Mouse (Mus musculus) mouse embryonic stem cell (cell line): ENCODE data around the gene Uspl1.

Experiments
- in situ Hi-C, 2 experiments: fragments of 300-500 bp; cut with MboI; formaldehyde crosslinking; loops; 1 replicate in 1 of 2; 3 replicates in 1 of 2; pipeline ENCODE4 v1.14.3; 2019 to 2020; ENCODE audit warnings: low sequenced_read_pairs in 2 of 2, low pct_unique_long_range_greater_than_20kb in 1 of 2, mixed read lengths in 1 of 2; ENCODE audit not compliant: unreplicated experiment in 1 of 2

Gene Uspl1

GRCm38 (mm10) chr5:149242467-149242866, 58.3 kb downstream of the Uspl1 start:
- in situ Hi-C loops, result no loop called here

- in situ Hi-C loops, result no loop called here
These were observed 58.9 kb downstream of the Uspl1 start for GRCm38 (mm10) chr5:149243053-149243452.

DNA sequence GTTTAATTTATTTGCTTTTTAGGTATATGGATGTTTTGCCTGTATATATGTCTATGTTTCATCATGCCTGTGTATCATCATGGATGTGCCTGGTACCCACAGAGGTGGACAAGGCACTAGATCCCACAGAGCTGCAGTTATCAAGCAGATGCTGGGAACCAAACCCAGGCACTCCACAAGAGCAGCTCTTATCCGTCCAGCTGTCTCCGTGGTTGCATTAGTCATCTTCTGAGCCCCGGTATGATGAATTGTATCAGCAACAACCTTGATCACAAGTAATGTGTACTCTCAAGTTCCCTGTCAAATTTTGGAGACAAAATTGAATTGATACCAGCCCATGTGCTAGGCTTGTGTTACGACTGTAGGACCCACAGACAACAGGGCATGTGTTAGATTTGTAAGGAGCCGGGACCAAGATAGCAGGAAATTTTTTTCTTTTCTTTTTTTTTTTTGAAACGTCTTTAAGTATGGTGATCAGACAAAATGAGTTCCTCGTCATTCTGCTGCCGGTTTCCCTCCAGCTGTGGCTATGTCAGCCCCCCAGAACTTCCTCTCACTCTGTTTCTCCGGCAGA, 61.3 kb downstream of the Uspl1 start:
- in situ Hi-C loops, result no loop called here

- in situ Hi-C loops, result no loop called here
These were observed 61.9 kb downstream of the Uspl1 start for GRCm38 (mm10) chr5:149245965-149246470.

- in situ Hi-C loops, result no loop called here
These were observed 63.1 kb downstream of the Uspl1 start for GRCm38 (mm10) chr5:149247047-149247904.

- in situ Hi-C loops, result no loop called here
These were observed 68.2 kb downstream of the Uspl1 start for GRCm38 (mm10) chr5:149252303-149252702.

DNA sequence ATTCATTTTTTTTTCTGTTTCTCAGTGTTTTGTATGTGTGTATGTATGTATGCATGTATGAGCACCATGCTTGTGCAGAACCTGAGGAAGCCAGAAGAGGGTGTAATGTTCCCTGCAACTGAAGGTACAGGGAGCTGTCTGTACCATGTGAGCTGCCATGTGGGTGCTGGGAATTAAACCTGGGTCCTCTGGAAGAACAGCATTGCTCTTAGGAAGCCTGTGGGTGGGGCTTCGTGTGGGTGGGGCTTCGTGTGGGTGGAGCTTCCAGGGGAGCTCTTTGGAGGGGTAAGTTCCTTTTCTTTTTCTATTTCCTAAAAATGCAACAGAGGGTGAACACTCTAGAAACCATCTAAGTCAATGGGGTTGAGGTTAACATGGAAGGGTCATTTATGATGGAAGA, 69.3 kb downstream of the Uspl1 start:
- in situ Hi-C loops, result no loop called here

GRCm38 (mm10) chr5:149255522-149255921, 71.4 kb downstream of the Uspl1 start:
- in situ Hi-C loops, result no loop called here

DNA sequence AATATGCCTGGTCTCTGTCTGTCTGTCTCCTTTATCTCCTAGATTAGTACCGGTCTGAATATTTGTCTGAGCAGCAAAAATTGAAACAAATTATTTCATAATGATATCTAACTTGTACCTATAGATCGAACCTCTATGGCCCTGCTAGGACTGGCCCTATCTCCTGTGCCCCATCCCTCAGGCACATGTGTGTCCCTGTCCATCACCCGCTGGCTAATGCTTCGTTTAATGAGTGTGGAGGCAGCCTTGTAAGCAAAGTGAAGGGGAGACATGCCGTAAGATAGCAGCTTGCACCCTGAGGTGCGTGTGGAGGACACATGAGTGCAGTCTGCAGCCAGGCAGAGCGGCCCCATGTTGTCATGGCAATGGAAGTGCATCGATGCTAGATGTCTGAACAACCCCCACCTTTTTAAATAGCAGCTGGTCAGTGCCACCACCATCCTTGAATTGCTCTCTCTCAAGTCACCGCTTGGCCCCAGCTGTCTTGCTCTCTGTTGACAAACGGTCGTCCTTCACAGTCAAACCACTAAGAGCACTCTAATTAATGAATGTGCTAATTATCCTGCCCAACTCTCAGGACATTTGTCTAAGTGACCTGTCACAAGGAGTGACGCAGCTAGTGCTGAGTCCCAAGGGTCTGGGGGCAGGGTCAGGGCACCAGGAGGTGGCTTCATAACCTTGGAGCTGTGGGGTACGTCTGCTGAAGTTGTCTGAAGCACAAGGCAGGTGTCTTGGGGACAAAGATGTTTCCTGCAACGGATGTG, 73.5 kb downstream of the Uspl1 start:
- in situ Hi-C loops, result no loop called here

GRCm38 (mm10) chr5:149259093-149259492, 74.9 kb downstream of the Uspl1 start:
- in situ Hi-C loops, result no loop called here

GRCm38 (mm10) chr5:149261449-149261848, 77.3 kb downstream of the Uspl1 start:
- in situ Hi-C loops, result no loop called here

- in situ Hi-C loops, result no loop called here
These were observed 77.7 kb downstream of the Uspl1 start for GRCm38 (mm10) chr5:149261866-149262265.

DNA sequence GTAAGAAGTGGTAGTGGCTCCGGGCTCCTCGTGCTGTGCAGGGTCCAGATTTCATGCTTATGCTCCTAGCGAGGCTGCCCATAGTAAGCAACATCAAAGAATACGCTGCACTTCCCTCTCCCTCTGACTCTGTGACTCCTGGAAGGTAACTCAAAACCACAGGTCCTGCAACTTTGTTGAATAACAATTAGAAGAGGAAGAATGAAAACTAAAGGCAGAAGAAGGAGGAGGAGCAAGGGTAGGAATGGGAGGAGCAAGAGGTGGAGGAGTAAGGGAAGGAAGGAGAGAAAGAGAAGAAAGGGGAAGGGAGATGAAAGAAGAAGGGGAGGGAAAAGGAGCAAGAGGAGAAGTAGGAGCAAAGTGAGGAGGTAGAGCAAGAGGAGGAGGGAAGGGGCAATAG, 80.3 kb downstream of the Uspl1 start, which contains the start of gene Alox5ap:
Gene Alox5ap (plus strand): TSS at position 363 of the 400 bp plus-strand sequence.
- in situ Hi-C loops, result no loop called here

DNA sequence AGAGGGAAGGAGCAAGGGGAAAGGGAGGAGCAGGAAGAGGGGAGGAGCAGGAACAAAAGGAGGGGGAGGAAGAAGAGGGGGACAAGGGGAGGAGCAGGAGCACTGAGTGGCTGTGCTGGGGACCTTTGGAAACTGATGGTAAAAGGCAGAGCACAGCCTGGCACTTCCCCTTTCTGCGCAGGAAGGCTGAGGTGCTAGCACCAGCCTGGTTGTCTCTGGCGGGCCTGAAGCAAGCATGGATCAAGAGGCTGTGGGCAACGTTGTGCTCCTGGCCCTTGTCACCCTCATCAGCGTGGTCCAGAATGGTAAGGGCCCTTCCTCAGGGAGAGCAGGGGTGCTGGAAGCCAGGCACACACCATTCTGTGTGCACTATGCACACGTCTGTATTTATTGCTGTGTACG, 80.7 kb downstream of the Uspl1 start:
- in situ Hi-C loops, result no loop called here
